10 mouse cellular contexts compared by ENCODE assay signal in the genomic region with DNA sequence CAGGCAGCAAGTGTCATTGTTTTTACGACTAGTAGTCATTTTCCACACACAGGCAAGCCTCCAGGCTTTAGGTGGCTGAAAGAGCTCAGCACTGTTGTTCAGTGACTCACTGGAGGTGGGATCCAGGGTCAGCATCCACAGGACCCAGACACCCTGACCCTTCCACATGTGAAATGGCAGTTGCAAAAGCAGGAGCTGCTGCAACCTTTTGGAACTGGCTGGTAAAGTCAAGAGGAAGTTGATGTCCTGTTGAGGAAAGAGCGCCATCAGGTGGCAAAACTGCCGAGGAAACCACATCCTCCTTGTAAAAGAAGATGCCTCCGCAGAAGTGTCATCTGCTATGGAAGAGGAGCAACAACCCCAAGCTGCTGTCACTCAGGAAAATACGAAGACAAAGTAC. TPM values are rescaled to one million over a fixed set of nuclear protein-coding genes. Genes with fewer than 3 reads are reported as not detected.
DNase-seq lines count a peak whose midpoint lies in the region; ATAC-seq and TF ChIP-seq lines count a peak whose summit lies in the region.
"Had no signal": no experiment of that assay in that cellular context is flagged by ENCODE, and none has a peak within 500 bp of the region (broad histone marks: within the 10 kb centered on the region; RNA-seq: fewer than 3 reads in every experiment).

No protein-coding gene starts in this region.

- no peak overlapping the region for H3K4me3 ChIP-seq in liver, postnatal 0 days (ENCODE audit: low read depth, low read length)
- H3K4me3 ChIP-seq in forebrain, postnatal 0 days (ENCODE audit: low read depth, low read length): no peak overlapping the region
- no peak overlapping the region for H3K4me3 ChIP-seq in heart, embryonic 12.5 days

- 58% methylated on average over 5 of the region's 5 CpGs for WGBS in liver, postnatal 0 days (ENCODE audit: insufficient replicate concordance)
- WGBS in forebrain, postnatal 0 days: 76% methylated on average over 5 of the region's 5 CpGs
- 69% methylated on average over 5 of the region's 5 CpGs for WGBS in heart, embryonic 12.5 days

- no peaks in the 10 kb centered on the region for H3K4me1 ChIP-seq in liver, postnatal 0 days (ENCODE audit: insufficient read depth)
- no peaks in the 10 kb centered on the region for H3K4me1 ChIP-seq in forebrain, postnatal 0 days (ENCODE audit: insufficient read depth)
- no peaks in the 10 kb centered on the region for H3K4me1 ChIP-seq in heart, embryonic 12.5 days (replicated peaks)

- peak; percentile 59 for TF ChIP-seq CTCF in liver, postnatal 0 days (IDR thresholded peaks at IDR 0.05; ENCODE audit: low read depth)
- no peak for TF ChIP-seq CTCF in forebrain, postnatal 0 days (IDR thresholded peaks at IDR 0.05; ENCODE audit: low read depth)

- no peaks in the 10 kb centered on the region for H3K36me3 ChIP-seq in liver, postnatal 0 days (replicated peaks; ENCODE audit: insufficient read depth, low read length)
- H3K36me3 ChIP-seq in forebrain, postnatal 0 days (ENCODE audit: insufficient read depth): no peaks in the 10 kb centered on the region
- no peaks in the 10 kb centered on the region for H3K36me3 ChIP-seq in heart, embryonic 12.5 days

- no peak overlapping the region for H3K4me2 ChIP-seq in liver, postnatal 0 days (ENCODE audit: low read depth, low read length)
- H3K4me2 ChIP-seq in forebrain, postnatal 0 days (ENCODE audit: low read depth): no peak overlapping the region
- no peak overlapping the region for H3K4me2 ChIP-seq in heart, embryonic 12.5 days

- no peaks in the 10 kb centered on the region for H3K27me3 ChIP-seq in liver, postnatal 0 days (ENCODE audit: insufficient read depth, low read length)
- no peaks in the 10 kb centered on the region for H3K27me3 ChIP-seq in forebrain, postnatal 0 days (ENCODE audit: insufficient read depth, low read length)
- peaks cover 9% of the 10 kb centered on the region; the same call in 1 of the 2 replicates for H3K27me3 ChIP-seq in heart, embryonic 12.5 days (replicated peaks)

- no peak for TF ChIP-seq EP300 in liver, postnatal 0 days (IDR thresholded peaks at IDR 0.05; ENCODE audit: low read depth)

- H3K27ac ChIP-seq in liver, postnatal 0 days (ENCODE audit: low read depth): no peak overlapping the region
- H3K27ac ChIP-seq in forebrain, postnatal 0 days (ENCODE audit: low read depth, low read length): no peak overlapping the region
- no peak overlapping the region for H3K27ac ChIP-seq in heart, embryonic 12.5 days (ENCODE audit: poor library complexity, severe bottlenecking)

- H3K9ac ChIP-seq in liver, postnatal 0 days (replicated peaks): no peak overlapping the region
- no peak overlapping the region for H3K9ac ChIP-seq in forebrain, postnatal 0 days
- no peak overlapping the region for H3K9ac ChIP-seq in heart, embryonic 12.5 days

- no peak for ATAC-seq in liver, postnatal 0 days
- no peak for ATAC-seq in forebrain, postnatal 0 days
- no peak for ATAC-seq in heart, embryonic 12.5 days (ENCODE audit: insufficient number of reproducible peaks, low FRiP score)

- no peaks in the 10 kb centered on the region for H3K9me3 ChIP-seq in liver, postnatal 0 days (ENCODE audit: low read length)
- no peaks in the 10 kb centered on the region for H3K9me3 ChIP-seq in forebrain, postnatal 0 days (ENCODE audit: low read length)
- peaks cover 5% of the 10 kb centered on the region; the same call in 1 of the 2 replicates for H3K9me3 ChIP-seq in heart, embryonic 12.5 days (replicated peaks)

- peak; percentile 38 for DNase-seq in adrenal gland, adult 2 months
- no peak for DNase-seq in adrenal gland, postnatal 4 days (ENCODE audit: low spot score in 2 of 2)
- peak; percentile 38 to 40 for DNase-seq in spleen, postnatal 36 days (ENCODE audit: low spot score in 2 of 2)
- no peak for DNase-seq in spleen, adult 12 weeks (ENCODE audit: low spot score)
- peak; percentile 61 for DNase-seq in liver, postnatal 0 days
- DNase-seq in thymus, postnatal 4 days: peak; percentile 87
- no peak for DNase-seq in forebrain, postnatal 0 days

RNA-seq across cellular contexts. Expression of a gene that starts 18.7 kb away (rescaled TPM):
- total RNA-seq in adrenal gland, adult 2 months (2021): under 1 TPM in 1 of 2 experiments, not detected in 1; 0.21 TPM
- 0.06 TPM in 1 of 2 replicates, not detected in the other for polyA plus RNA-seq in adrenal gland, adult 2 months (2012; rRNA removed)
- under 1 TPM; 0.31 to 0.40 TPM for total RNA-seq in adrenal gland, postnatal 4 days (2021)
- 0.05 TPM in 1 of 2 replicates, not detected in the other for polyA plus RNA-seq in liver, postnatal 0 days (2015; fragmentation: Nextera tagmentation; extraction: Ambion mirVana)
- 1.2 and 1.4 TPM in 2 replicates for total RNA-seq in forebrain, postnatal 0 days (2014; rRNA removed)
- 0.43 and 0.81 TPM in 2 replicates for polyA plus RNA-seq in forebrain, postnatal 0 days (2015; fragmentation: Nextera tagmentation; extraction: Ambion mirVana)
- polyA plus RNA-seq in heart, embryonic 12.5 days (2016; fragmentation: Nextera tagmentation; extraction: Ambion mirVana): 0.17 TPM in 1 of 2 replicates, not detected in the other
- polyA plus RNA-seq: embryonic facial prominence, embryonic 11.5 days; heart, embryonic 16.5 days had no signal

RNA-seq across cellular contexts. Expression of a gene that starts 31.8 kb away (rescaled TPM):
- total RNA-seq in adrenal gland, adult 2 months (2021): 10 to 100 TPM; 32.9 to 63.1 TPM
- 8.8 and 11.6 TPM in 2 replicates for polyA plus RNA-seq in adrenal gland, adult 2 months (2012; rRNA removed)
- 10 to 100 TPM; 78.9 to 82.0 TPM for total RNA-seq in adrenal gland, postnatal 4 days (2021)
- polyA plus RNA-seq in liver, postnatal 0 days (2015; fragmentation: Nextera tagmentation; extraction: Ambion mirVana): 10.3 and 10.9 TPM in 2 replicates
- total RNA-seq in forebrain, postnatal 0 days (2014; rRNA removed): 80.0 and 88.6 TPM in 2 replicates
- 10.3 and 19.5 TPM in 2 replicates for polyA plus RNA-seq in forebrain, postnatal 0 days (2015; fragmentation: Nextera tagmentation; extraction: Ambion mirVana)
- polyA plus RNA-seq in heart, embryonic 12.5 days (2016; fragmentation: Nextera tagmentation; extraction: Ambion mirVana): 52.5 and 55.6 TPM in 2 replicates

Comparison
In these comparisons a context has a peak if more than half of its experiments do, and no peak if none do; other contexts are left out.
1. DNase-seq: peak in adrenal gland, adult 2 months (single experiment), spleen, postnatal 36 days (2 of 2), liver, postnatal 0 days (single experiment) and thymus, postnatal 4 days (single experiment); none in adrenal gland, postnatal 4 days (0 of 2), spleen, adult 12 weeks (single experiment) and forebrain, postnatal 0 days (single experiment).